Mouse (Mus musculus) kidney, embryonic 16.5 days (tissue): ENCODE measurements around the gene Txndc12. TPM values are rescaled to one million over a fixed set of nuclear protein-coding genes. Genes with fewer than 3 reads are reported as not detected.

Source experiments
- ATAC-seq: fragments of 200-750 bp; cut with Nextera tagmentation; 2 replicates; pipeline ENCODE4 v1.8.0; 2017; ENCODE audit warnings: moderate TSS enrichment; ENCODE audit not compliant: low FRiP score, low TSS enrichment
- H3K27ac ChIP-seq: fragments of 300-500 bp; sonication (generic); 2 replicates; pipeline ENCODE4 v1.5.1; 2014; ENCODE audit warnings: low read length
- H3K27me3 ChIP-seq: fragments of 300-500 bp; sonication (generic); 2 replicates; pipeline ENCODE4 v1.6.1; 2014; ENCODE audit warnings: low read length, control low read depth, mixed read lengths; ENCODE audit not compliant: insufficient read depth
- H3K36me3 ChIP-seq: fragments of 300-500 bp; sonication (generic); 2 replicates; pipeline ENCODE4 v1.6.1; 2014; ENCODE audit warnings: low read length, control low read depth, mixed read lengths; ENCODE audit not compliant: insufficient read depth
- H3K4me1 ChIP-seq: fragments of 300-500 bp; sonication (generic); 2 replicates; pipeline ENCODE4 v1.6.1; 2014; ENCODE audit warnings: low read length, control low read depth, mixed read lengths; ENCODE audit not compliant: insufficient read depth
- H3K4me2 ChIP-seq: fragments of 300-500 bp; sonication (generic); replicated peaks from 2 replicates; pipeline ENCODE4 v1.6.1; 2014; ENCODE audit warnings: low read depth, low read length
- H3K4me3 ChIP-seq: fragments of 300-500 bp; sonication (generic); 2 replicates; pipeline ENCODE4 v1.5.1; 2014; ENCODE audit warnings: mild to moderate bottlenecking, low read length
- H3K9ac ChIP-seq: fragments of 300-500 bp; sonication (generic); replicated peaks from 2 replicates; pipeline ENCODE4 v1.6.1; 2014; ENCODE audit warnings: low read length
- H3K9me3 ChIP-seq: fragments of 300-500 bp; sonication (generic); 2 replicates; pipeline ENCODE4 v1.6.1; 2016; ENCODE audit warnings: low read length, control low read depth
- WGBS: fragments of 180-500 bp; shearing (Covaris S2); extraction: QIAGEN DNeasy Blood & Tissue Kit; methylation state at CpG from one replicate; pipeline ENCODE4 v1.1.7; 2014; 5-methylcytosine and 5-hydroxymethylcytosine counted together
- polyA plus RNA-seq: library from polyadenylated mRNA; unstranded; fragments of >200 nt; fragmentation: Nextera tagmentation; extraction: Ambion mirVana; gene quantifications from 2 replicates; pipeline ENCODE4 v1.2.1, GENCODE M21; 2015

Txndc12 gene
- polyA plus RNA-seq, 1 experiment from 2014 or later, result 104 TPM

DNA sequence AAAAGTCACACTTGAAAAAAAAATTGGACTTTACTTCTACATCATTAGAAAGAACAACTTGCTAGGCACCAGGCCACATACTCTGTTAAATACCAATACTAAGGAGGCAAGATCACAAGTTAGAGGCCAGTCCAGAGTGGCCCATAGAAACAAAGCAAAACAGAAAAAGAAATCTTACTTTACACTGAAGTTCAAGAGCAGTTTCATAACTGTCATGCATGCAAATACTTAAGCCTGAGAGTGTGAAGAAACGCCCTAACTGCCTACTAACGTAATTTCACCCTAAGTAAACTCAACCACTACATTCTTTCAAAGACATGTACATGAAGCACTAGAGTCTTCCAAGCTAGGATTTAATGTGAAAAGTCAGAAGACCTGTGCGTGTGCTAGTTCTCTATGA is 8.7 kb upstream of the Txndc12 start:
- H3K4me2 ChIP-seq, result no peak overlapping the region
- WGBS, result 81% methylated on average over 3 of the region's 3 CpGs
- ATAC-seq, result no peak

DNA sequence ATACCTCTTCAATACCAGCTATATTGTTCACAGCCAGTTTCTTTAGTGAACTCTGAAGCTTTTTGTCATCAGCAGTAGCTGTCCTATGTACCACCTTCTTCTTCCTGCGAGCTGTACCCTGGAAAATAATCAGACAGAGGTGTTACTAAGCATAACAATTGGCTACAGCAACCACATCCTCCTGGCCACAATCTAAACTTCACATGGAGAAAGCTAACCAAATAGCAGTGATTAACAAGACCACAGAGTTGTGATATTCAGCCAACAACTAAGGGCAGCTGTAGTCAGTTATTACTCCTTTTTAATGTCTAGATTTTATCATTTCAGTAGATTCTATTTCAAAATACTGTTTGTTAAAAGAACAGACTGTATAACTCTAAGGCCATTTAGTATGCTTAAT is 8.3 kb upstream of the Txndc12 start:
- WGBS, result 82% methylated on average over 1 of the region's 1 CpGs
- peaks cover 51% of the 10 kb centered on the region for H3K36me3 ChIP-seq

More for the DNA sequence above, 8.7 kb upstream of the Txndc12 start:
- Histone ChIP-seq H3K9ac (no peak overlapping the region), H3K27ac (no peak overlapping the region), H3K4me3 (no peak overlapping the region), H3K36me3 (peaks cover 52% of the 10 kb centered on the region), H3K4me1 (no peaks in the 10 kb centered on the region), H3K9me3 (no peaks in the 10 kb centered on the region), H3K27me3 (no peaks in the 10 kb centered on the region)

DNA sequence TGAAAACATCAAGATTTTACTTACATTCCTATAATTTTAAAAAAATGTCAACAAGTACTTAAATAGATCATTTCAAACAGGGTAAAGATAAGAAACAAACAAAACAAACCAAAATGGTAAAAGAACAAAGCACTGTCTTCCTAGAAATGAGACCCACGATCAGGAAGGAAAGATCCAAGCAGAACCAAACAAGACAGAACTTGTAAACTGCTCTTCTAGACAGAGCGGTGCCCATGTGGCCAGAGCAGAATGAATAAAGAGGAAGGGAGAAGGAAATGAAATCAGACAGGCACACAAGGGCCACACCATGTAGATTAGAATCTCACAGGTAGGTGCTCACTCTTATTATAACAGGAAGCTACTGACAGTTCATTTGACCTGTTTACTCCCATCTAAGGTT is 7.8 kb upstream of the Txndc12 start:
- no peaks in the 10 kb centered on the region for H3K27me3 ChIP-seq
- no peak overlapping the region for H3K9ac ChIP-seq
- WGBS, result 91% methylated on average over 2 of the region's 2 CpGs
- no peak overlapping the region for H3K4me3 ChIP-seq
- no peak for ATAC-seq
- H3K4me1 ChIP-seq, result peaks cover 6% of the 10 kb centered on the region; the same call in 1 of the 2 replicates
- no peaks in the 10 kb centered on the region for H3K9me3 ChIP-seq
- peaks cover 51% of the 10 kb centered on the region for H3K36me3 ChIP-seq
- H3K4me2 ChIP-seq, result no peak overlapping the region
- H3K27ac ChIP-seq, result no peak overlapping the region

More for the DNA sequence above, 8.3 kb upstream of the Txndc12 start:
- Histone ChIP-seq H3K9ac (no peak overlapping the region), H3K4me2 (no peak overlapping the region), H3K4me3 (no peak overlapping the region), H3K9me3 (no peaks in the 10 kb centered on the region), H3K4me1 (0 out of 2 replicates have a peak, but pooled peaks cover 4% of the 10 kb centered on the region), H3K27ac (no peak overlapping the region), H3K27me3 (no peaks in the 10 kb centered on the region)
- no peak for ATAC-seq

DNA sequence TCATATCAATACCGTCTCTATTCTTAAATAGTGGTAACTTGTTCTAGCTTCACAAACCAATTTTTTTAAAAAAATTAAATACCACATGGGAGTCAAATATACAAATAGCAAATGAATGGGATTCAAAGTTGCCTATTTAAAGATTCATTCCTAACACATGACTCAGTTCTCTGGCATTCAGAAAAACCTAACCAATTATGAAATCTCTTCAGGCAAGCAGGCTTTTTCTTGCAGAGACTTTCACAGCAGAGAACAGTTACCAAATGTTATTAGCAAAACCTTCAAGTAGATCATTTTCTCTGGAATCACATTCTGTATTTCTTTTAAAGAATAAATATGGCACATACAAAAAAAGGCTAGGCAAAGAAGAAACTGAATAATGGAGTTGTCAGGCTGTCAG is 3.7 kb upstream of the Txndc12 start:
- Histone ChIP-seq H3K4me2 (no peak overlapping the region), H3K9me3 (no peaks in the 10 kb centered on the region), H3K4me3 (no peak overlapping the region), H3K27ac (no peak overlapping the region), H3K4me1 (peaks cover 19% of the 10 kb centered on the region), H3K36me3 (peaks cover 23% of the 10 kb centered on the region), H3K9ac (no peak overlapping the region), H3K27me3 (no peaks in the 10 kb centered on the region)
- WGBS, result 93% methylated on average over 1 of the region's 1 CpGs
- ATAC-seq, result no peak

DNA sequence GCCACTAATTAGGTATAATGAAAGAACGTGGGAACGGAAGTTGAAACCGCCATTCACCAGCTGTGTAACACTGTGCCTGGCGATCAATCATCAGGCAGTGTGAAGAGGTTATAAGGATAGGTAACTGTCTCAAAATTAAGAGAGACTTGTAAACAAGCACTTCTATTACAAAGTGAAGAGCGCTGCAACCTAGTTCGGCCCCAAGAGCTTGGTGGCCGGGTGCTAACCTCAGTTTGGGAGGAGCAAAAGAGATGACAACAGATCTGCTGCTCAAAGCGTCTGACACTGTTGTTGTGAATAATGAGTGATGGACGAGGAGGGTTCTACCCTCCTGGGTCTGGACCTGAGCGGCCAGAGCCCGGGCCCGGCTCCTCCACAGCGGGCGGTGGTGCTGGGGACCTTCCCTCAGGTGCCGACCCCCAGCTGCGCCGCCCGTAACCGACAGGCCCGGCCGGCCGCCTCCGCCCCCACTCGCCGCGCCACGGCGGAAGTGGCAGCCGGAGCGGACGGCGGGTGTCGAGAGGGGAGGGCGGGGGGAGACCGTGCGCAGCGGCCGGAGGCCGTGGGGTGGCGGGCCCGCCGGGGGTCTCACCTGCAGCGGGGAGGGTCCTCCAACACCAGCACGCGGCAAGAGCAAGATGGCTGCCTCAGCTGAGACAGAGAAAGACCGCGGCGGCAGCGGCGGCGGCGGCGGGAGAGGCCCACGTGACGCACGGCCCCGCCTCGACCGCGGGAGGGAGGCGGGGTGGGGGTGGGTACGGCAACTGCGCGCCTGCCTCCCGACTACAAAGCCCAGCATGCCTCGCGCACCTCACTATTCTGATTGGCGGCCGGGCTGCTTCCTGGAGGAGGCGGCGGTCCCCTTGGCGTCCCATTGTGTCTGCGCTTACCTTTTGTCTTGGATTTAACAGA is 1.2 kb upstream of the Txndc12 start, which contains the start of gene Btf3l4:
TSS of gene Btf3l4 (minus strand) at position 699 of the 912 bp plus-strand sequence.
- peak within 1 kb of the TSS; percentile 92 for H3K4me3 ChIP-seq
- H3K36me3 ChIP-seq, result peaks cover 16% of the 10 kb centered on the region; the same call in 1 of the 2 replicates
- peak within 1 kb of the TSS; percentile 100 for H3K27ac ChIP-seq
- no peaks in the 10 kb centered on the region for H3K9me3 ChIP-seq
- H3K4me1 ChIP-seq, result peaks cover 24% of the 10 kb centered on the region
- peak; percentile 97 for ATAC-seq
- WGBS, result under 1% methylated on average over 64 of the region's 73 CpGs
- no peaks in the 10 kb centered on the region for H3K27me3 ChIP-seq
- H3K9ac ChIP-seq, result peak within 1 kb of the TSS; percentile 99
- peak within 1 kb of the TSS; percentile 65 for H3K4me2 ChIP-seq

DNA sequence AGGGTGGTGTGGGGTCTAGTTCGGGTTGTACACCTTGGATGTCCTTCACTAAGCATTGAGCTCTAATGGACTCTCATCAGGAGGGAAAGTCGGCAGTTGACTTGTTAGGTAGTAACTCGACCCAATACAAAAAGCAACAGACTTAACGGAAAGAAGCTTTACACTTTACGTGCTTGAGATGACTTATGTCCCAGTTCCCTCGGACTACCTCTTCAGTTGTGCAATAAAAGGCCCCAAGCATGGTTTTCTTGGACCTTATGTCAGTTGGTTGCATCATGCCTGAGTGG is 630 bp upstream of the Txndc12 start:
- Histone ChIP-seq H3K9ac (peak overlapping the region; percentile 99), H3K27ac (peak overlapping the region; percentile 100), H3K4me1 (peaks cover 24% of the 10 kb centered on the region), H3K9me3 (no peaks in the 10 kb centered on the region), H3K4me2 (peak overlapping the region; percentile 63), H3K36me3 (peaks cover 10% of the 10 kb centered on the region; the same call in 1 of the 2 replicates), H3K27me3 (no peaks in the 10 kb centered on the region), H3K4me3 (peak overlapping the region; percentile 92)
- WGBS, result 0% methylated on average over 6 of the region's 6 CpGs
- no peak for ATAC-seq

DNA sequence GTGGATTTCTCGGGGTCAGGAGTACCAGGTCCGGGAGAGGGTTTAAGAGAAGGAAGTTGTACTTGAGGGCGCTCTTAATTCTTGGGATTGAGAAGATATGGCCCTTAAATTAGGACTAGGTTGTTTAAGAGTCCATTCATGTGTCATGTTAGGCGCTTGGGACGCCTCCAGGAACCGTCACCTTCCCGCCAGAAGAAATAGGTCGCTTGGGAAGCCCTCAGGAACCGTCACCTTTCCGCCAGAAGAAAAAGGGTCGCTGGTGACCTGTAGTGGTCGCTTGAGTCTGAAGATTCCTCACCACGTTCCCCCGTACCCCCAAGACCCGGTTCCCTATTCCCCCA is 540 bp downstream of the Txndc12 start:
- Histone ChIP-seq H3K4me1 (peaks cover 24% of the 10 kb centered on the region), H3K9me3 (no peaks in the 10 kb centered on the region), H3K27me3 (no peaks in the 10 kb centered on the region), H3K4me2 (peak overlapping the region; percentile 63), H3K9ac (peak overlapping the region; percentile 99), H3K4me3 (peak overlapping the region; percentile 92), H3K36me3 (peaks cover 3% of the 10 kb centered on the region; the same call in 1 of the 2 replicates), H3K27ac (peak overlapping the region; percentile 100)
- WGBS, result under 1% methylated on average over 15 of the region's 15 CpGs
- ATAC-seq, result no peak

DNA sequence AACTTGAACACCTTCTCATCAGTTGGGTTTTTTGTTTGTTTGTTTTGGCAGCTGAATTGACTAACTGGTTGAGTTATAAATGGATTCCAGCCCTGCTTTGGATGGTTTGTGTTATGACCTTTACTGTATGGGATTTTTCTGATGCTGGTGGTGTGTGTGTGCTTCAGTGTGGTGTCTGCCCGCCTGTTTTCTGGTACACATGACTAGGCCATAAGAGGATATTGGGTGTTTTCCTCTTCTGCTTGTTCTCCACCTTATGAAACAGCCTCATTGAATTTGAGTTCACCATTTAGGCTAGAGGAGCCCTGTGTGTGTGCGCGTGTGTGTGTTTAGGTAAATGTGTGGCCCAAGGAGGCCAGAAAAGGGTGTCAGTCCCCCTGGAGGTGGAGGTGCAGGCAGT is 1.1 kb downstream of the Txndc12 start:
- H3K4me1 ChIP-seq, result peaks cover 24% of the 10 kb centered on the region
- peaks cover 4% of the 10 kb centered on the region; the same call in 1 of the 2 replicates for H3K36me3 ChIP-seq
- WGBS, result 43% methylated on average over 3 of the region's 3 CpGs
- H3K9me3 ChIP-seq, result no peaks in the 10 kb centered on the region
- H3K4me3 ChIP-seq, result peak overlapping the region; percentile 92
- H3K27ac ChIP-seq, result peak overlapping the region; percentile 100
- ATAC-seq, result no peak
- no peaks in the 10 kb centered on the region for H3K27me3 ChIP-seq
- H3K9ac ChIP-seq, result peak overlapping the region; percentile 99
- H3K4me2 ChIP-seq, result peak overlapping the region; percentile 63

DNA sequence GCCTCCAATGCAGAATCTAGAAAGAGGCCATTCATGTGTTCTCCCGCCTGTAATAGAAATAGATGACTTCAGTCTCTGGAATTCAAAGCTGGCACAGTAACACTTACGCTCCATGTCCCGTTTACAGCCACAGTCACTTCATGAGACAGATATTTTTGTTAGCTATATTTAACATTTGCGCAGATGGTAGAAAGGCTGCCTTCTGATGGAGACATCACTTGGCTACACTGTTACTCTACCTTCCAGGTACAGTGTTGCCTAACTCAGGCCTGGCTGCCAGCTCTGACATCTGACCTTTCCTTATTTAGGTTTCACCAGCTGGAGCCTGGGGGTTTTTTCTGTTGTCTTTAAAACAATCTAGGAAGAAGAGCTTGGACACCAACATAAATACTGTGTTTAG is 3.6 kb downstream of the Txndc12 start:
- H3K4me2 ChIP-seq, result no peak overlapping the region
- no peaks in the 10 kb centered on the region for H3K9me3 ChIP-seq
- H3K9ac ChIP-seq, result no peak overlapping the region
- 86% methylated on average over 4 of the region's 4 CpGs for WGBS
- no peak overlapping the region for H3K27ac ChIP-seq
- ATAC-seq, result no peak
- peaks cover 4% of the 10 kb centered on the region; the same call in 1 of the 2 replicates for H3K36me3 ChIP-seq
- no peak overlapping the region for H3K4me3 ChIP-seq
- H3K4me1 ChIP-seq, result peaks cover 10% of the 10 kb centered on the region
- no peaks in the 10 kb centered on the region for H3K27me3 ChIP-seq

DNA sequence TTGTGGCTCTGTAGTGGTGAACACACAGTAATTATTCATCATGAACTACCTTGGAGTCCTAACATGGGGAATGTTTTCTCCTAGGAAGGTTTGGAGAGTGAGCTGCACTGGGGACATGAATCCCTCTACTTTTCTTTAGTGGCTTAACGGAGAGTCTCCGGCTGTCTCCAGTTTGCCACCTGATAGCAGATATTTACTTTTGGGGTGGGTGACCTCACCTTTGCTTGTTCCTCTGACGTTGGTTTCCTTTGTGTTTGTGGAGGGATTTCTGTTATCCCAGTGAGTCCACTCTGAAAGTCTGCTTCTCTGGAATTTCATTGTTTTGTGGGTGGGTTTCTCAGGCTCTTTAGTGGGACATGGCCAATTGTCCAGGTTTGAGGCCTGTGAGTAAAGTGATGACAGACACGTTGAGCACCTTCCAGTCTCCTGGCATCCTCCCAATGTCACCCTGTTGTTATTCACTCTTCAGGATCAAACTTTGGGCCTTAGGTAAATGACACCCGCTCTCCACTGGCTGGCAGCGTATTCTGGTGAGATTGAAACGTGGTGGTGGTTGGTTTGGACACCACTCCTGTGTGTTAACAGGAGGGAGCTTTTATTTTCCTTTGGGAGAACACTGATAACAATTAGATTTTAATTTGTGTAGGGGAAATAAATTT is 7.6 kb downstream of the Txndc12 start:
- no peaks in the 10 kb centered on the region for H3K9me3 ChIP-seq
- 83% methylated on average over 7 of the region's 7 CpGs for WGBS
- H3K4me3 ChIP-seq, result no peak overlapping the region
- no peak overlapping the region for H3K27ac ChIP-seq
- no peak for ATAC-seq
- peaks cover 4% of the 10 kb centered on the region; the same call in 1 of the 2 replicates for H3K36me3 ChIP-seq
- no peaks in the 10 kb centered on the region for H3K27me3 ChIP-seq
- no peak overlapping the region for H3K9ac ChIP-seq
- peaks cover 7% of the 10 kb centered on the region; the same call in 1 of the 2 replicates for H3K4me1 ChIP-seq
- H3K4me2 ChIP-seq, result no peak overlapping the region
